Comparison of ENCODE assay signal across 16 mouse cellular contexts in genomic region chr1:113932492-113932891, GRCm38 (mm10).
"Had no signal": no experiment of that assay in that cellular context is flagged by ENCODE, and none has a peak within 500 bp of the region (broad histone marks: within the 10 kb centered on the region; RNA-seq: fewer than 3 reads in every experiment).

No protein-coding gene starts in this region.

- H3K9ac ChIP-seq: liver, postnatal 0 days; midbrain, embryonic 13.5 days; midbrain, embryonic 15.5 days; neural tube, embryonic 12.5 days; stomach, embryonic 15.5 days had no signal

- H3K27ac ChIP-seq: macrophage; midbrain, embryonic 13.5 days; midbrain, embryonic 15.5 days; neural tube, embryonic 12.5 days; stomach, embryonic 15.5 days; stomach, postnatal 0 days had no signal

- ATAC-seq: liver, postnatal 0 days; midbrain, embryonic 13.5 days; midbrain, embryonic 15.5 days had no signal

- H3K27me3 ChIP-seq: megakaryocyte, embryonic 14.5 days; midbrain, embryonic 13.5 days; midbrain, embryonic 15.5 days; neural tube, embryonic 12.5 days; stomach, embryonic 15.5 days had no signal

- H3K36me3 ChIP-seq: midbrain, embryonic 13.5 days; midbrain, embryonic 15.5 days; neural tube, embryonic 12.5 days; stomach, embryonic 15.5 days had no signal

- DNase-seq: liver, postnatal 0 days; lung, adult 2 months; lung, postnatal 14 days; lung, postnatal 36 days; right cerebral cortex, postnatal 14 days; thymus, adult 2 months; thymus, postnatal 25 days; thymus, postnatal 4 days had no signal

- H3K4me3 ChIP-seq: megakaryocyte, embryonic 14.5 days; midbrain, embryonic 13.5 days; midbrain, embryonic 15.5 days; neural tube, embryonic 12.5 days; stomach, embryonic 15.5 days had no signal

- H3K9me3 ChIP-seq: megakaryocyte, embryonic 14.5 days; midbrain, embryonic 13.5 days; midbrain, embryonic 15.5 days; neural tube, embryonic 12.5 days; stomach, embryonic 15.5 days had no signal

- H3K4me1 ChIP-seq: megakaryocyte, embryonic 14.5 days; midbrain, embryonic 13.5 days; midbrain, embryonic 15.5 days; neural tube, embryonic 12.5 days; stomach, embryonic 15.5 days had no signal

- H3K4me2 ChIP-seq: midbrain, embryonic 11.5 days; midbrain, embryonic 13.5 days; midbrain, embryonic 15.5 days; neural tube, embryonic 12.5 days; stomach, embryonic 15.5 days had no signal
